24 mouse cellular contexts compared by ENCODE assay signal in the genomic region with DNA sequence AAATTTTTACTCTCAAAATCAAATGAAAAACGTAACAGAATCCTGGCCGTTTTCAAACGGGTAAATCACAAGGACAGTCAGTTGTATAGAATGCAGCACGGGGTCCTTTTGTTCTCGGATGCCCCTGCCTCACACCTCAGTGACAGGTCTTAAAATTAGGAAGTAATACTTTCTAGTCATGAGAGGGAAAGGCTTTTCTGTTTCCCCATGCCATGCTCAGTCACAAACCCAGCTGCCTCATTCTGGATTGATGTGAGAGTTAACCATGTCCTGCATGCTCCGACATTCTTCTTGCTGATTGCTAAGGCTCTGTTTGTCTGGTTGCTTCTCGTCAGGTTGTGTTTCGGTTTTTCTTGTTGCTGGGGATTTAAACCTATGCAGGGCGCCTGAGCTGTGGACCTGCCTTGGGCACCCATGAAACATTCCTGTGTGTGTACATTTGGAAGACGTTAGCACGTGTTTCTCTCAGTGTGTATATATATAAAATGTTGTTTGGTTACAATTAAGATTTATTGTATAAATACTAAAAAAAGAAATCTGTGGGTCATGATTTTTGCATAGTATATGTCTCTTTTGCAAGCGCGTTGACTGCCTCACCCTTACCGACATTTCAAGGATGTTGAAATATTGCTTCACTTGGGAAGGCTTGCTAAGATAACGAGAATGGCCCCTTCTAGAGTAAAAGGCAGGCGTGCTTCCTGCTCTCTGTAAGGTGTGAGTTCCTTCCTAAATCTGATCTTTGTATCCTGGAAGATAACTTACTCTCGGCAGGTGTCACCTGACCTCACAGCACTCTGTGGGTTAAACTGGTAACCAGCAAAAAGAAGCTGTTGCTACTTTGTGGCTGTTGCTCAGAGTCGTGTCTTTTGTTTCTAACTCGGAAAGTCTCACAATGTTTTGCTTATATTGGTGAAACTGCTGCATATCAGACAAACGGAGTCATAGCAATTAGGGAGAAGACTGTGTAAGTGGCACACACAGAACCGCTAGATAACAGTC. TPM values are rescaled to one million over a fixed set of nuclear protein-coding genes. Genes with fewer than 3 reads are reported as not detected.
DNase-seq lines count a peak whose midpoint lies in the region; ATAC-seq lines count a peak whose summit lies in the region.
"Had no signal": no experiment of that assay in that cellular context is flagged by ENCODE, and none has a peak within 500 bp of the region (broad histone marks: within the 10 kb centered on the region; RNA-seq: fewer than 3 reads in every experiment).

No protein-coding gene starts in this region.

- no peak overlapping the region for H3K4me2 ChIP-seq in intestine, embryonic 16.5 days (ENCODE audit: low read depth, low read length)
- H3K4me2 ChIP-seq: liver, embryonic 15.5 days; neural tube, embryonic 13.5 days had no signal

- H3K27ac ChIP-seq in intestine, embryonic 16.5 days (ENCODE audit: low read length), result no peak overlapping the region
- H3K27ac ChIP-seq: hindbrain, embryonic 10.5 days; hindbrain, postnatal 0 days; limb, embryonic 10.5 days; liver, embryonic 15.5 days; neural tube, embryonic 13.5 days had no signal

- DNase-seq in lung, postnatal 36 days, result peak; percentile 25
- no peak for DNase-seq in lung, postnatal 14 days
- peak; percentile 24 for DNase-seq in 416B (ENCODE audit: low read depth)
- DNase-seq in testis, postnatal 10 days (ENCODE audit: low spot score), result no peak
- no peak for DNase-seq in heart, adult 9 months (ENCODE audit: low spot score in 2 of 2)
- DNase-seq in cerebellum, postnatal 25 days, result no peak
- DNase-seq: adrenal gland, postnatal 36 days; B cell, adult 2 months; cerebellum, adult 11 months; cerebellum, postnatal 10 days; forebrain, postnatal 0 days; gastrocnemius, postnatal 25 days; kidney, adult 8-10 months; kidney, postnatal 10 days; liver; midbrain, embryonic 14.5 days had no signal

- H3K4me3 ChIP-seq in intestine, embryonic 16.5 days (ENCODE audit: low read length), result no peak overlapping the region
- H3K4me3 ChIP-seq: hindbrain, embryonic 10.5 days; limb, embryonic 10.5 days; liver, embryonic 15.5 days; megakaryocyte, embryonic 14.5 days; neural tube, embryonic 13.5 days had no signal

- H3K27me3 ChIP-seq in intestine, embryonic 16.5 days (replicated peaks; ENCODE audit: control insufficient read depth, insufficient read depth, low read length), result no peaks in the 10 kb centered on the region
- H3K27me3 ChIP-seq: liver, embryonic 15.5 days; megakaryocyte, embryonic 14.5 days; neural tube, embryonic 13.5 days had no signal

- peaks cover 10% of the 10 kb centered on the region for H3K36me3 ChIP-seq in intestine, embryonic 16.5 days (ENCODE audit: control insufficient read depth, insufficient read depth, low read length)

- H3K9ac ChIP-seq in intestine, embryonic 16.5 days (ENCODE audit: low read depth, low read length), result no peak overlapping the region
- H3K9ac ChIP-seq: forebrain, postnatal 0 days; liver, embryonic 15.5 days; neural tube, embryonic 13.5 days had no signal

- 59% methylated on average over 21 of the region's 21 CpGs for WGBS in intestine, embryonic 16.5 days

- no peaks in the 10 kb centered on the region for H3K4me1 ChIP-seq in intestine, embryonic 16.5 days (ENCODE audit: control insufficient read depth, insufficient read depth, low read length)
- H3K4me1 ChIP-seq: hindbrain, embryonic 10.5 days; neural tube, embryonic 13.5 days had no signal

- no peaks in the 10 kb centered on the region for H3K9me3 ChIP-seq in intestine, embryonic 16.5 days (ENCODE audit: control insufficient read depth, low read length)
- H3K9me3 ChIP-seq: hindbrain, embryonic 10.5 days; limb, embryonic 10.5 days; liver, embryonic 15.5 days; neural tube, embryonic 13.5 days had no signal

- ATAC-seq in CD4-positive, CD25-positive, alpha-beta regulatory T cell, adult 4 months, result peak; percentile 40
- ATAC-seq in intestine, embryonic 16.5 days, result peak; percentile 81
- ATAC-seq: forebrain, postnatal 0 days; hindbrain, postnatal 0 days had no signal

RNA-seq across cellular contexts. Expression of gene Il6st, which starts 10.2 kb away (rescaled TPM):
- polyA plus RNA-seq in CD4-positive, CD25-positive, alpha-beta regulatory T cell, adult 4 months (2017; shearing (Covaris generic)), result 10 to 100 TPM; 52.9 to 65.9 TPM
- 24.5 and 28.9 TPM in 2 replicates for polyA plus RNA-seq in intestine, embryonic 16.5 days (2015; fragmentation: Nextera tagmentation; extraction: Ambion mirVana)

Comparison
In these comparisons a context has a peak if more than half of its experiments do, and no peak if none do; other contexts are left out.
1. DNase-seq: peak in lung, postnatal 36 days (single experiment) and 416B (single experiment); none in lung, postnatal 14 days (single experiment), testis, postnatal 10 days (single experiment), heart, adult 9 months (0 of 2) and cerebellum, postnatal 25 days (0 of 2).